Mouse (Mus musculus) cerebellum, adult 2 months (tissue): ENCODE measurements around the gene Cd37. TPM values are rescaled to one million over a fixed set of nuclear protein-coding genes. Genes with fewer than 3 reads are reported as not detected.
A peak's percentile ranks its signal among the peaks of the same experiment; 100 is the strongest.

ENCODE experiments used
- DNase-seq, 2 experiments: peaks; one replicate each; pipeline ENCODE4 v3.0.0; 2021
- H3K27ac ChIP-seq: fragments of 200-500 bp; 2 replicates; pipeline ENCODE4 v1.5.1; 2012; ENCODE audit warnings: low read length, control low read depth, inconsistent platforms; ENCODE audit not compliant: insufficient read depth
- H3K27me3 ChIP-seq: fragments of 200-500 bp; 2 replicates; pipeline ENCODE4 v1.6.1; 2012; ENCODE audit warnings: inconsistent platforms, mild to moderate bottlenecking, low read length, moderate library complexity; ENCODE audit not compliant: control insufficient read depth, insufficient read depth
- H3K4me1 ChIP-seq: fragments of 200-500 bp; 2 replicates; pipeline ENCODE4 v1.6.1; 2011; ENCODE audit warnings: low read length; ENCODE audit not compliant: control insufficient read depth, insufficient read depth
- H3K4me3 ChIP-seq: fragments of 200-500 bp; replicated peaks from 2 replicates; pipeline ENCODE3; 2011; ENCODE audit warnings: mild to moderate bottlenecking, low read depth, low read length, control low read depth; ENCODE audit not compliant: insufficient read depth
- CTCF ChIP-seq: fragments of 200-500 bp; IDR thresholded peaks from 2 replicates; pipeline ENCODE4 v1.5.1; 2011; ENCODE audit warnings: low read depth, mild to moderate bottlenecking, control low read depth, low read length, moderate library complexity, borderline replicate concordance; ENCODE audit not compliant: insufficient read depth
- POLR2A ChIP-seq: fragments of 200-500 bp; IDR thresholded peaks from 2 replicates; pipeline ENCODE4 v1.6.1; 2011; ENCODE audit warnings: low read length, control low read depth, borderline replicate concordance; ENCODE audit not compliant: insufficient read depth
- WGBS: fragments of 180-500 bp; shearing (Covaris S2); methylation state at CpG from one replicate; pipeline ENCODE4 v1.1.7; 2018; 5-methylcytosine and 5-hydroxymethylcytosine counted together
- polyA plus RNA-seq: library from polyadenylated mRNA; depleted of rRNA; stranded (reverse); fragments of >200 nt; gene quantifications from 2 replicates; pipeline ENCODE4 v1.2.3, GENCODE M21; 2012; rRNA removed

The Cd37 gene
- polyA plus RNA-seq, 1 experiment: 4.3 TPM

- H3K4me1 ChIP-seq: peaks cover 31% of the 10 kb centered on the region
- H3K27me3 ChIP-seq: no peaks in the 10 kb centered on the region
- H3K4me3 ChIP-seq: no peak overlapping the region
- DNase-seq: peak in 1 of 2 experiments; percentile 11
- 81% methylated on average over 7 of the region's 7 CpGs for WGBS
- no peak overlapping the region for H3K27ac ChIP-seq
- no peak for TF ChIP-seq POLR2A
Observed at GRCm38 (mm10) chr7:45185921-45186320, 53.0 kb downstream of the Cd37 start.

DNA sequence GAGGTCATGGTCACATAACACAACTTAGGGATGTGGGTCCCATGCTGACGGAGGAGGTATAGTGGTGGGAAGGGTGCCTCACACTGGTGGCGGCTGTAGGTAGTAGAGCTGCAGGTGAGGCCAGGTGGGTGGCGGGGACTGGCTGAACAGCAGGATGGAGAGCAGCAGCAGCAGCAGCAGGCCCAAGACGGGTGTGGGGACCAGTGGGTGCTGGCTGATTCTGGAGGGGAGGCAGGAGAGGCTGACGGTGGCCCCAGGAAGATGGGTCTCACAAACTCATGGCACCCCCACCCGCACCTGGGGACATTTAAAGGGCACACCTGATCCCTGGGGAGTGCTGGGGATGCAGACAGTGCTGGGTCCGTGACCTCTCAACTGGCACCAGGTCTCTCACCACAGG is 55.2 kb downstream of the Cd37 start:
- Histone ChIP-seq H3K27me3 (no peaks in the 10 kb centered on the region), H3K4me3 (no peak overlapping the region), H3K27ac (no peak overlapping the region), H3K4me1 (peaks cover 12% of the 10 kb centered on the region)
- no peak for DNase-seq
- WGBS: 78% methylated on average over 7 of the region's 7 CpGs
- TF ChIP-seq POLR2A (no peak), CTCF (no peak)

Other genes with a start within 250 kb of the Cd37 start
- gene Irf3, start 241.5 kb downstream of the Cd37 start, polyA plus RNA-seq: 126 and 130 TPM in 2 replicates
- gene Bcl2l12, start 240.4 kb downstream of the Cd37 start, polyA plus RNA-seq: 6.0 and 6.4 TPM in 2 replicates
- 115 and 120 TPM in 2 replicates for gene Scaf1, start 222.8 kb downstream of the Cd37 start, polyA plus RNA-seq
- 29.7 and 29.9 TPM in 2 replicates for gene Rras, start 221.2 kb downstream of the Cd37 start, polyA plus RNA-seq
- 22.6 and 23.3 TPM in 2 replicates for gene Prr12, start 186.2 kb downstream of the Cd37 start, polyA plus RNA-seq
- 106 and 112 TPM in 2 replicates for gene Nosip, start 176.7 kb downstream of the Cd37 start, polyA plus RNA-seq
- 23.3 and 23.7 TPM in 2 replicates for gene Prrg2, start 176.4 kb downstream of the Cd37 start, polyA plus RNA-seq
- gene Rcn3, start 146.9 kb downstream of the Cd37 start, polyA plus RNA-seq: 7.6 and 8.6 TPM in 2 replicates
- gene Fcgrt, start 135.3 kb downstream of the Cd37 start, polyA plus RNA-seq: 32.1 and 33.7 TPM in 2 replicates
- 392 and 433 TPM in 2 replicates for gene Rps11, start 114.7 kb downstream of the Cd37 start, polyA plus RNA-seq
- 1,090 and 1,228 TPM in 2 replicates for gene Rpl13a, start 110.4 kb downstream of the Cd37 start, polyA plus RNA-seq
- gene Gm45713, start 102.9 kb downstream of the Cd37 start, polyA plus RNA-seq: 0.16 TPM in 1 of 2 replicates, not detected in the other
- gene Flt3l, start 102.7 kb downstream of the Cd37 start, polyA plus RNA-seq: 24.4 and 28.4 TPM in 2 replicates
- 52.3 and 53.1 TPM in 2 replicates for gene Pih1d1, start 84.8 kb downstream of the Cd37 start, polyA plus RNA-seq
- gene Aldh16a1, start 84.5 kb downstream of the Cd37 start, polyA plus RNA-seq: 17.2 and 18.0 TPM in 2 replicates
- gene Slc17a7, start 75.2 kb downstream of the Cd37 start, polyA plus RNA-seq: 397 and 476 TPM in 2 replicates
- 0.54 and 0.57 TPM in 2 replicates for gene Gfy, start 59.5 kb downstream of the Cd37 start, polyA plus RNA-seq
- gene Pth2, start 58.1 kb downstream of the Cd37 start, polyA plus RNA-seq: not detected in 2 replicates
- 1.9 and 2.4 TPM in 2 replicates for gene Ccdc155, start 34.2 kb downstream of the Cd37 start, polyA plus RNA-seq
- 0.36 and 0.51 TPM in 2 replicates for gene Dkkl1, start 27.0 kb downstream of the Cd37 start, polyA plus RNA-seq
- 4.7 and 5.0 TPM in 2 replicates for gene Tead2, start 23.4 kb downstream of the Cd37 start, polyA plus RNA-seq
- 2.6 and 3.1 TPM in 2 replicates for gene Slc6a16, start 2.0 kb upstream of the Cd37 start, polyA plus RNA-seq
- gene Slc6a21, start 38.4 kb upstream of the Cd37 start, polyA plus RNA-seq: not detected in 2 replicates
- gene Trpm4, start 94.7 kb upstream of the Cd37 start, polyA plus RNA-seq: 17.5 and 18.9 TPM in 2 replicates
- 0.11 and 0.31 TPM in 2 replicates for gene Hrc, start 96.2 kb upstream of the Cd37 start, polyA plus RNA-seq
- gene Ppfia3, start 127.9 kb upstream of the Cd37 start, polyA plus RNA-seq: 84.3 and 85.9 TPM in 2 replicates
- 92.6 and 103 TPM in 2 replicates for gene Lin7b, start 131.5 kb upstream of the Cd37 start, polyA plus RNA-seq
- gene Snrnp70, start 156.6 kb upstream of the Cd37 start, polyA plus RNA-seq: 807 and 849 TPM in 2 replicates
- not detected in 2 replicates for gene Kcna7, start 166.5 kb upstream of the Cd37 start, polyA plus RNA-seq
- gene Ntf5, start 174.6 kb upstream of the Cd37 start, polyA plus RNA-seq: 0.07 and 0.29 TPM in 2 replicates
- gene Lhb, start 181.7 kb upstream of the Cd37 start, polyA plus RNA-seq: 0.59 and 1.1 TPM in 2 replicates
- 24.4 and 24.8 TPM in 2 replicates for gene Gys1, start 195.7 kb upstream of the Cd37 start, polyA plus RNA-seq
- gene Ruvbl2, start 199.0 kb upstream of the Cd37 start, polyA plus RNA-seq: 56.8 TPM in 2 replicates
- 463 and 480 TPM in 2 replicates for gene Ftl1, start 220.8 kb upstream of the Cd37 start, polyA plus RNA-seq
- 102 and 103 TPM in 2 replicates for gene Bax, start 227.8 kb upstream of the Cd37 start, polyA plus RNA-seq
- gene Tulp2, start 242.8 kb upstream of the Cd37 start, polyA plus RNA-seq: 0.10 TPM in 1 of 2 replicates, not detected in the other
- 0.33 TPM in 1 of 2 replicates, not detected in the other for gene Gm45808, start 247.7 kb upstream of the Cd37 start, polyA plus RNA-seq
- gene Dhdh, start 249.7 kb upstream of the Cd37 start, polyA plus RNA-seq: 4.7 and 5.6 TPM in 2 replicates